Mouse (Mus musculus) small intestine, adult 2 months (tissue): ENCODE measurements around the gene 5730596B20Rik.

Source experiments
- CTCF ChIP-seq: fragments of 200-500 bp; IDR thresholded peaks from 2 replicates; pipeline ENCODE4 v1.5.1; 2012; ENCODE audit warnings: low read depth, mild to moderate bottlenecking, control low read depth, inconsistent platforms, low read length, moderate library complexity, mixed read lengths; ENCODE audit not compliant: insufficient replicate concordance, insufficient read length; ENCODE audit errors: extremely low read depth
- POLR2A ChIP-seq: fragments of 200-500 bp; IDR thresholded peaks from 2 replicates; pipeline ENCODE4 v1.6.1; 2012; ENCODE audit warnings: low read depth, mild to moderate bottlenecking, control low read depth, inconsistent platforms, low read length, moderate library complexity

GRCm38 (mm10) chr6:52139115-52139514 is 38.2 kb upstream of the 5730596B20Rik start:
- TF ChIP-seq CTCF (no peak), POLR2A (no peak)
